Mouse (Mus musculus): ENCODE measurements at regions not wholly inside any gene's neighbourhood (a gene's known extent, or its start where the extent isn't known, plus 50 kb on each side); places are given as distances from the start of the nearest gene placed in this dataset.

- intact Hi-C loops (cut with DNase I), result no loop called here
- no peak overlapping the region for H3K27ac ChIP-seq
- peak; percentile 18; the same call in 1 of the 2 replicates for TF ChIP-seq CTCF (IDR thresholded peaks at IDR 0.05)
- no peak overlapping the region for H3K4me3 ChIP-seq
- DNase-seq, result no peak
Observed at GRCm38 (mm10) chr6:148719062-148719461, 112.2 kb downstream of the Ipo8 start.

GRCm38 (mm10) chr6:148710406-148710805, 120.9 kb downstream of the Ipo8 start:
- intact Hi-C loops (cut with DNase I), result no loop called here
- no peak for DNase-seq
- Histone ChIP-seq H3K4me3 (no peak overlapping the region), H3K27ac (no peak overlapping the region)
- TF ChIP-seq CTCF (IDR thresholded peaks at IDR 0.05), result no peak

GRCm38 (mm10) chr6:148708389-148708788, 122.9 kb downstream of the Ipo8 start:
- H3K4me3 ChIP-seq, result no peak overlapping the region
- intact Hi-C loops (cut with DNase I), result no loop called here
- no peak for DNase-seq
- no peak for TF ChIP-seq CTCF (IDR thresholded peaks at IDR 0.05)
- H3K27ac ChIP-seq, result no peak overlapping the region

- DNase-seq, result peak; percentile 53
- Histone ChIP-seq H3K27ac (no peak overlapping the region), H3K4me3 (no peak overlapping the region)
- intact Hi-C loops (cut with DNase I), result no loop called here
- peak; percentile 62 for TF ChIP-seq CTCF (IDR thresholded peaks at IDR 0.05)
Observed at GRCm38 (mm10) chr6:148705711-148706110, 125.6 kb downstream of the Ipo8 start.

DNA sequence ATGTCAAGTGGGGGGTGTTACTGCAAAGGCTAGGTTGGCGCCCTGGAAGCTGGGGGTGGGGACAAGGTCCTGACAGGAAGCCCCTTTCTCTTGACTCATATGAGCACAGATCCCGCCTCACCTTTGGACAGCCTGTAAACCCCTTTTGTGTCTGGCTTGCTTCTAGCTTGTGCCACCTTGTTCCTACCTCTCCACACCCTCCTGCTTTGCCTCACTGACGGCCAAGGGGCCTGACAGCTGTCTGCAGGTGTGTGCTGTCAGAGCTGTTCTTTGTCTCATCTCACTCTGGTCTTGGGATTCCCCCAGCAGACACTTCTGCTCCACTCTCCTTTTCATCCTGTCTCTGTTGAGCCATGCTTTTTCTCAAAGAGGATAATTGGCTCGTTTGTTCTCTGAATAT, 137.9 kb downstream of the Ipo8 start:
- Histone ChIP-seq H3K27ac (no peak overlapping the region), H3K4me3 (no peak overlapping the region)
- DNase-seq, result no peak
- intact Hi-C loops (cut with DNase I), result no loop called here
- TF ChIP-seq CTCF (IDR thresholded peaks at IDR 0.05), result no peak

GRCm38 (mm10) chr6:148687770-148688169, 143.5 kb downstream of the Ipo8 start:
- H3K4me3 ChIP-seq, result no peak overlapping the region
- DNase-seq, result peak; percentile 62
- TF ChIP-seq CTCF (IDR thresholded peaks at IDR 0.05), result peak; percentile 61
- no peak overlapping the region for H3K27ac ChIP-seq
- intact Hi-C loops (cut with DNase I), result loop anchor here (10.0 kb wide), 1 partner anchor 273 kb away; no protein-coding TSS in a partner anchor

DNA sequence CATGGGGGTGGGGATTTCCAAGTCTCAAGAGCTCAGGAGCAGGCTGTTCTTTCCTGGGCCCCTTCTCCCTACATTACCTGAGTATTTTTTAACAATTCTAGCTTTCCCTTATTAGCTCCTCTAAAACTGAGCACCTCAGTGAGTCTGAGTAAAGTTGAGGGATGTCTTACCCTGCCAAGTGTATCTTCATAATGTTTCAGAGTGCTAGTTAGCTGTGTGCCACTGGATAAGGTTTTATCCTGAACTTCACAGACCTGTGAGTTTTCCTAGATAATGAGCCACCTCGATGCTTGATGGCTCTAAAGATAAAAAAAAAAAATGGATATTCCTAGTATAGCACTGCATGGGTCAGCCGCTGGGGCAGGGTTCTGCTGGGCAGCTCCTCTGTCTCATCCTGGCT, 171.1 kb downstream of the Ipo8 start:
- Histone ChIP-seq H3K4me3 (no peak overlapping the region), H3K27ac (no peak overlapping the region)
- DNase-seq, result no peak
- intact Hi-C loops (cut with DNase I), result no loop called here
- no peak for TF ChIP-seq CTCF (IDR thresholded peaks at IDR 0.05)

GRCm38 (mm10) chr6:148653216-148653615, 178.1 kb downstream of the Ipo8 start:
- no peak overlapping the region for H3K27ac ChIP-seq
- intact Hi-C loops (cut with DNase I), result no loop called here
- TF ChIP-seq CTCF (IDR thresholded peaks at IDR 0.05), result no peak
- DNase-seq, result no peak
- H3K4me3 ChIP-seq, result no peak overlapping the region

GRCm38 (mm10) chr6:148652434-148652833, 178.8 kb downstream of the Ipo8 start:
- no peak for TF ChIP-seq CTCF (IDR thresholded peaks at IDR 0.05)
- H3K27ac ChIP-seq, result no peak overlapping the region
- intact Hi-C loops (cut with DNase I), result no loop called here
- H3K4me3 ChIP-seq, result no peak overlapping the region
- no peak for DNase-seq

DNA sequence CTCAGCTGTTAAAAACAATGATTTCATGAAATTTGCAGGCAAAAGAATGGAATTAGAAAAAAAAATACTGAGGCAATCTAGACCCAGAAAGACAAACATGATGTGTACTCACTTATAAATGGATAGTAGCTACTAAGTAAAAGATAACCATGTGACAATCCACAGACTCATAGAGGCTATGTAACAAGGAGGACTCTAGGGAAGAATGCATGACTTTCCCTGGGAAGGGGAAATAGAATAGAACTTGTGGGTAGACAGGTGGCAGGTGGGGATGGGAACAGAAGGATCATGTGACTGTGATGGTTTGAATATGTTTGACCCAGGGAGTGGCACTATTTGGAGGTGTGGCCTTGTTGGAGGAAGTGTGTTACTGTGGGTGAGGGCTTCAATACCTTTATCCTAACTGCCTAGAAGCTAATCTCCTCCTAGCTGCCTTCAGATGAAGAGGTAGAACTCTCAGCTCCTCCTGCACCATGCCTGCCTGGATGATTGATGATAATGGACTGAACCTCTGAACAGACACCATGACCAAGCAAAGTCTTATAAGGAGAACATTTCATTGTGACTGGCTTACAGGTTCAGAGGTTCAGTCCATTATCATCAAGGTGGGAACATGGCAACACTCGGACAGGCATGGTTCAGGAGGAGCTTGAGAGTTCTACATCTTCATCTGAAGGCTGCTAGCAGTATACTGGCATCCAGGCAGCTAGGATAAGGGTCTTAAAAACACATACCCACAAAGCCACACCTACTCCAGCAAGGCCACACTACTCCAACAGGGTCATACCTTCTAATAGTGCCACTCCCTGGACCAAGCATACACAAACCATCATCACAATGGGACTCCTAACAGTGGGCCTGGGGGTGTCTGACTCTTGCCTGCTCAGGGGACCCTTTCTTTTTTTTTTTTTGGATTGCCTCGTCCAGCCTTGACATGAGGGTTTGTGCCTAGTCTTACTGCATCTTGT, 183.6 kb downstream of the Ipo8 start:
- TF ChIP-seq CTCF (IDR thresholded peaks at IDR 0.05), result no peak
- H3K4me3 ChIP-seq, result no peak overlapping the region
- DNase-seq, result no peak
- intact Hi-C loops (cut with DNase I), result no loop called here
- no peak overlapping the region for H3K27ac ChIP-seq

DNA sequence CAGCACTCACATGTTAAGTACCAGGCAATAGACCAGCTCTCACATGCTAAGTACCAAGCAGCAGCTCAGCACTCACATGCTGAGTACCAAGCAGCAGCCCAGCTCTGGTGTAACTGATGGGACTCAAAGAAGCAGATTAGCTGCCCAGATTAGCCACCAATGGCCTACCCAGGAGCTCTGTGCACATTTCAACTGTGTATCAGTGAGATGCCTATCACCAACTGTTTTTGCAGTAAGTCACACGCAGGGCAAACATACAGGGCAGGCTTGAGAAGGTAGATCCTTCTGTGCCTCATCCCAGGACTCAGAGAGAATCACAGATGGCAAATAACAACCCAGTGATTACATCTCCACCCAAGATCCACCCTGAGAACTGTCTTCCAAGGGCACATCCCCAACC, 190.7 kb downstream of the Ipo8 start:
- no peak for DNase-seq
- Histone ChIP-seq H3K27ac (no peak overlapping the region), H3K4me3 (no peak overlapping the region)
- intact Hi-C loops (cut with DNase I), result no loop called here
- no peak for TF ChIP-seq CTCF (IDR thresholded peaks at IDR 0.05)

- TF ChIP-seq CTCF (IDR thresholded peaks at IDR 0.05), result no peak
- H3K4me3 ChIP-seq, result no peak overlapping the region
- intact Hi-C loops (cut with DNase I), result no loop called here
- no peak for DNase-seq
- H3K27ac ChIP-seq, result no peak overlapping the region
Observed at GRCm38 (mm10) chr6:148634148-148634547, 190.0 kb upstream of the Tmtc1 start.

DNA sequence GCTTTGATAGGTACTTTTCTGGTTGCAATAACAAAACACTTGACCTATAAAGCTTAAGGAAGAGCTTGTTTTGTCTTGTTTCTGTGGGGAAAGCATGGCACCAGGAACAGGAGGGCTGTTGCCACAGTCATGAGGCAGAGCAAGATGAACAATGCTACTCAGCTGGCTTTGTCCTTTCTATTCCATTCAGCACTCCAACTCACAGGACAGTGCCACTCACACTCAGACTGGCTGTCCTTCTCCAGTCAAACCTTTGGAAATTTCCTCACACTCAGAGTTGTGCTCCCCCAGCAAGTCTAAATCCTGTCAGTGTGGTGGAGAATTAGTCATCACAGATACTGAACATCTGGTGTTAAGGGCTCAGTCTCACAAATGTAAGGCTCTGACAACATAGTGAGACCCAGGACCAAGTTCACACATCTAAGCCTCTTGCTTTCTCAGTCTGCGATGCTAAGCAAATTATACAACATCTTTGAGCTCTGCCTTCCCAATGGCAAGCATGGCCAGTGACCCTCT, 183.0 kb upstream of the Tmtc1 start:
- H3K4me3 ChIP-seq, result no peak overlapping the region
- TF ChIP-seq CTCF (IDR thresholded peaks at IDR 0.05), result no peak
- intact Hi-C loops (cut with DNase I), result no loop called here
- H3K27ac ChIP-seq, result no peak overlapping the region
- no peak for DNase-seq
